Mouse (Mus musculus) G1E (cell line): ENCODE measurements at regions not wholly inside any gene's neighbourhood (a gene's known extent, or its start where the extent isn't known, plus 50 kb on each side); places are given as distances from the start of the nearest gene placed in this dataset.

Source experiments
- CTCF ChIP-seq: IDR thresholded peaks from 2 replicates; pipeline ENCODE4 v1.5.1; 2012; ENCODE audit warnings: low read depth, low read length, inconsistent platforms, mixed read lengths
- GATA1 ChIP-seq: IDR thresholded peaks from 2 replicates; pipeline ENCODE4 v1.6.1; 2012; ENCODE audit warnings: borderline replicate concordance, low read length, inconsistent platforms, mixed read lengths
- GATA2 ChIP-seq: IDR thresholded peaks from 2 replicates; pipeline ENCODE4 v1.6.1; 2012; ENCODE audit warnings: low read depth, low read length, inconsistent platforms, borderline replicate concordance
- POLR2AphosphoS5 ChIP-seq: IDR thresholded peaks from 2 replicates; pipeline ENCODE4 v1.6.1; 2012; ENCODE audit warnings: low read depth, low read length, inconsistent platforms; ENCODE audit not compliant: insufficient replicate concordance
- TAL1 ChIP-seq: conservative IDR thresholded peaks from 2 replicates; pipeline ENCODE4 v1.6.1; 2012; ENCODE audit warnings: low read depth, low read length, inconsistent platforms, mixed read lengths

- TF ChIP-seq CTCF = no peak
- no peak for TF ChIP-seq POLR2AphosphoS5
- no peak for TF ChIP-seq GATA1
- TF ChIP-seq GATA2 = no peak
- TF ChIP-seq TAL1 = no peak
Measured at GRCm38 (mm10) chr5:148716633-148717032, 164.0 kb upstream of the Ubl3 start.
